Mouse (Mus musculus) neural tube, embryonic 15.5 days (tissue): ENCODE results near the gene Clk2. TPM values are rescaled to one million over a fixed set of nuclear protein-coding genes. Genes with fewer than 3 reads are reported as not detected.

Experiments
- ATAC-seq: fragments of 200-750 bp; cut with Nextera tagmentation; 2 replicates; pipeline ENCODE4 v1.8.0; 2017; ENCODE audit warnings: mild to moderate bottlenecking, moderate TSS enrichment, moderate library complexity; ENCODE audit not compliant: low FRiP score
- H3K27ac ChIP-seq: fragments of 300-500 bp; sonication (generic); replicated peaks from 2 replicates; pipeline ENCODE4 v1.5.1; 2015; ENCODE audit warnings: mild to moderate bottlenecking, inconsistent platforms
- H3K27me3 ChIP-seq: fragments of 300-500 bp; sonication (generic); replicated peaks from 2 replicates; pipeline ENCODE4 v1.6.1; 2015; ENCODE audit warnings: inconsistent platforms
- H3K36me3 ChIP-seq: fragments of 300-500 bp; sonication (generic); 2 replicates; pipeline ENCODE4 v1.6.1; 2015; ENCODE audit warnings: inconsistent platforms
- H3K4me1 ChIP-seq: fragments of 300-500 bp; sonication (generic); 2 replicates; pipeline ENCODE4 v1.6.1; 2015; ENCODE audit warnings: inconsistent platforms
- H3K4me2 ChIP-seq: fragments of 300-500 bp; sonication (generic); 2 replicates; pipeline ENCODE4 v1.6.1; 2015; ENCODE audit warnings: inconsistent platforms, mild to moderate bottlenecking, moderate library complexity
- H3K4me3 ChIP-seq: fragments of 300-500 bp; sonication (generic); replicated peaks from 2 replicates; pipeline ENCODE4 v1.5.1; 2015; ENCODE audit warnings: mild to moderate bottlenecking, inconsistent platforms
- H3K9ac ChIP-seq: fragments of 300-500 bp; sonication (generic); replicated peaks from 2 replicates; pipeline ENCODE4 v1.6.1; 2015; ENCODE audit warnings: mild to moderate bottlenecking, inconsistent platforms
- H3K9me3 ChIP-seq: fragments of 300-500 bp; sonication (generic); replicated peaks from 2 replicates; pipeline ENCODE4 v1.6.1; 2016; ENCODE audit warnings: inconsistent platforms
- WGBS: fragments of 180-500 bp; shearing (Covaris S2); methylation state at CpG from one replicate; pipeline ENCODE4 v1.1.7; 2015; ENCODE audit warnings: mixed read lengths; 5-methylcytosine and 5-hydroxymethylcytosine counted together
- polyA plus RNA-seq: library from polyadenylated mRNA; unstranded; fragments of >200 nt; fragmentation: Nextera tagmentation; extraction: Ambion mirVana; gene quantifications from 2 replicates; pipeline ENCODE4 v1.2.1, GENCODE M21; 2015

Clk2 gene
- polyA plus RNA-seq, 1 experiment from 2014 or later = 20.2 TPM

- Histone ChIP-seq H3K27ac (peak overlapping the region; percentile 80), H3K4me1 (peaks cover 11% of the 10 kb centered on the region), H3K9me3 (no peaks in the 10 kb centered on the region), H3K4me2 (peak overlapping the region; percentile 66), H3K4me3 (peak overlapping the region; percentile 44), H3K27me3 (no peaks in the 10 kb centered on the region), H3K9ac (peak overlapping the region; percentile 55), H3K36me3 (no peaks in the 10 kb centered on the region)
- 9% methylated on average over 33 of the region's 33 CpGs for WGBS
- ATAC-seq = peak; percentile 95
These were observed 31.6 kb downstream of the Clk2 start for GRCm38 (mm10) chr3:89195979-89196877.

- Histone ChIP-seq H3K9me3 (no peaks in the 10 kb centered on the region), H3K27me3 (no peaks in the 10 kb centered on the region), H3K36me3 (peaks cover 4% of the 10 kb centered on the region; the same call in 1 of the 2 replicates), H3K4me1 (peaks cover 22% of the 10 kb centered on the region), H3K4me3 (no peak overlapping the region), H3K27ac (no peak overlapping the region), H3K4me2 (no peak overlapping the region), H3K9ac (no peak overlapping the region)
- ATAC-seq = no peak
- 85% methylated on average over 3 of the region's 3 CpGs for WGBS
These were observed 35.2 kb downstream of the Clk2 start for GRCm38 (mm10) chr3:89199839-89200238.

GRCm38 (mm10) chr3:89202253-89203141, 37.9 kb downstream of the Clk2 start, which contains the start of gene Gba:
Gene Gba (plus strand): TSS chr3:89202928.
- Histone ChIP-seq H3K36me3 (peaks cover 28% of the 10 kb centered on the region), H3K4me3 (peak within 1 kb of the TSS; percentile 62), H3K4me1 (peaks cover 11% of the 10 kb centered on the region), H3K9ac (peak within 1 kb of the TSS; percentile 63), H3K9me3 (no peaks in the 10 kb centered on the region), H3K27ac (peak within 1 kb of the TSS; percentile 66), H3K4me2 (peak within 1 kb of the TSS; percentile 77), H3K27me3 (no peaks in the 10 kb centered on the region)
- peak; percentile 89 for ATAC-seq
- 26% methylated on average over 13 of the region's 13 CpGs for WGBS

- peaks cover 34% of the 10 kb centered on the region for H3K36me3 ChIP-seq
- H3K27me3 ChIP-seq = no peaks in the 10 kb centered on the region
- H3K4me3 ChIP-seq = peak overlapping the region; percentile 62
- peak overlapping the region; percentile 63 for H3K9ac ChIP-seq
- H3K9me3 ChIP-seq = no peaks in the 10 kb centered on the region
- peak overlapping the region; percentile 66 for H3K27ac ChIP-seq
- 46% methylated on average over 5 of the region's 5 CpGs for WGBS
- H3K4me2 ChIP-seq = peak overlapping the region; percentile 77
- ATAC-seq = peak; percentile 48
- H3K4me1 ChIP-seq = peaks cover 11% of the 10 kb centered on the region
These were observed 38.5 kb downstream of the Clk2 start for GRCm38 (mm10) chr3:89203142-89203514.

- no peak overlapping the region for H3K9ac ChIP-seq
- H3K9me3 ChIP-seq = no peaks in the 10 kb centered on the region
- no peak for ATAC-seq
- no peak overlapping the region for H3K4me3 ChIP-seq
- 94% methylated on average over 7 of the region's 7 CpGs for WGBS
- H3K36me3 ChIP-seq = peaks cover 63% of the 10 kb centered on the region
- peaks cover 17% of the 10 kb centered on the region for H3K4me1 ChIP-seq
- no peaks in the 10 kb centered on the region for H3K27me3 ChIP-seq
- H3K4me2 ChIP-seq = no peak overlapping the region
- H3K27ac ChIP-seq = no peak overlapping the region
These were observed 41.5 kb downstream of the Clk2 start for GRCm38 (mm10) chr3:89206079-89206478.

GRCm38 (mm10) chr3:89206695-89207094, 42.1 kb downstream of the Clk2 start:
- H3K9me3 ChIP-seq = no peaks in the 10 kb centered on the region
- H3K9ac ChIP-seq = no peak overlapping the region
- H3K4me3 ChIP-seq = no peak overlapping the region
- H3K4me2 ChIP-seq = no peak overlapping the region
- H3K27ac ChIP-seq = no peak overlapping the region
- no peak for ATAC-seq
- WGBS = 95% methylated on average over 2 of the region's 2 CpGs
- peaks cover 21% of the 10 kb centered on the region for H3K4me1 ChIP-seq
- no peaks in the 10 kb centered on the region for H3K27me3 ChIP-seq
- H3K36me3 ChIP-seq = peaks cover 64% of the 10 kb centered on the region

- no peak for ATAC-seq
- Histone ChIP-seq H3K9me3 (no peaks in the 10 kb centered on the region), H3K27me3 (no peaks in the 10 kb centered on the region), H3K9ac (no peak overlapping the region), H3K4me3 (no peak overlapping the region), H3K27ac (no peak overlapping the region), H3K4me2 (no peak overlapping the region), H3K4me1 (peaks cover 33% of the 10 kb centered on the region), H3K36me3 (peaks cover 64% of the 10 kb centered on the region)
- 92% methylated on average over 13 of the region's 13 CpGs for WGBS
These were observed 43.6 kb downstream of the Clk2 start for GRCm38 (mm10) chr3:89208075-89208657.

- Histone ChIP-seq H3K4me2 (no peak overlapping the region), H3K27ac (no peak overlapping the region), H3K4me3 (no peak overlapping the region), H3K9me3 (no peaks in the 10 kb centered on the region), H3K4me1 (peaks cover 32% of the 10 kb centered on the region), H3K27me3 (no peaks in the 10 kb centered on the region), H3K36me3 (peaks cover 64% of the 10 kb centered on the region), H3K9ac (no peak overlapping the region)
- no peak for ATAC-seq
- WGBS = 87% methylated on average over 6 of the region's 6 CpGs
These were observed 44.1 kb downstream of the Clk2 start for GRCm38 (mm10) chr3:89208736-89209135.

GRCm38 (mm10) chr3:89209731-89210130, 45.1 kb downstream of the Clk2 start:
- no peak overlapping the region for H3K27ac ChIP-seq
- no peak overlapping the region for H3K4me2 ChIP-seq
- H3K9me3 ChIP-seq = no peaks in the 10 kb centered on the region
- ATAC-seq = no peak
- H3K9ac ChIP-seq = no peak overlapping the region
- H3K4me1 ChIP-seq = peaks cover 32% of the 10 kb centered on the region
- no peaks in the 10 kb centered on the region for H3K27me3 ChIP-seq
- no peak overlapping the region for H3K4me3 ChIP-seq
- WGBS = 89% methylated on average over 7 of the region's 7 CpGs
- H3K36me3 ChIP-seq = peaks cover 59% of the 10 kb centered on the region

GRCm38 (mm10) chr3:89210162-89210561, 45.6 kb downstream of the Clk2 start:
- 87% methylated on average over 13 of the region's 13 CpGs for WGBS
- Histone ChIP-seq H3K36me3 (peaks cover 59% of the 10 kb centered on the region), H3K27ac (no peak overlapping the region; the same call in 1 of the 2 replicates), H3K4me2 (no peak overlapping the region), H3K4me1 (peaks cover 37% of the 10 kb centered on the region), H3K4me3 (no peak overlapping the region), H3K9me3 (no peaks in the 10 kb centered on the region), H3K27me3 (no peaks in the 10 kb centered on the region), H3K9ac (no peak overlapping the region)
- ATAC-seq = no peak

- peaks cover 53% of the 10 kb centered on the region for H3K36me3 ChIP-seq
- H3K4me3 ChIP-seq = no peak overlapping the region
- ATAC-seq = no peak
- no peaks in the 10 kb centered on the region for H3K27me3 ChIP-seq
- WGBS = 77% methylated on average over 7 of the region's 7 CpGs
- peaks cover 42% of the 10 kb centered on the region for H3K4me1 ChIP-seq
- no peak overlapping the region for H3K4me2 ChIP-seq
- H3K27ac ChIP-seq = no peak overlapping the region; the same call in 1 of the 2 replicates
- H3K9me3 ChIP-seq = no peaks in the 10 kb centered on the region
- no peak overlapping the region for H3K9ac ChIP-seq
These were observed 46.1 kb downstream of the Clk2 start for GRCm38 (mm10) chr3:89210731-89211130.
